Mouse (Mus musculus): ENCODE data around the gene Abi1.

- TF ChIP-seq EP300 (IDR thresholded peaks at IDR 0.05) (no peak), CTCF (IDR thresholded peaks at IDR 0.05) (no peak)
Observed at GRCm38 (mm10) chr2:22894932-22895281, 145.1 kb downstream of the Abi1 start.
